Mouse (Mus musculus): Measurements from ENCODE around the gene Srd5a2. TPM values are rescaled to one million over a fixed set of nuclear protein-coding genes. Genes with fewer than 3 reads are reported as not detected.
"Not testable (repeated sequence)": the region's sequence is repeated elsewhere in the genome, so short reads cannot be mapped to it uniquely, and the experiment has no call there.

Srd5a2 gene
- 0.06 TPM in 1 of 2 replicates, not detected in the other for polyA plus RNA-seq (2012; rRNA removed)

GRCm38 (mm10) chr17:74047210-74048082 lies at the start of gene Srd5a2:
Gene Srd5a2, minus strand, starts transcription at chr17:74047916.
- H3K4me1 ChIP-seq (ENCODE audit: control insufficient read depth, insufficient read depth, low read length): no peaks in the 10 kb centered on the region; the same call in 1 of the 2 replicates
- no peak within 1 kb of the TSS for H3K27ac ChIP-seq (ENCODE audit: insufficient read depth, low read length)
- no peak within 1 kb of the TSS for H3K4me3 ChIP-seq (replicated peaks; ENCODE audit: insufficient read depth, low read depth, low read length)
- H3K27me3 ChIP-seq (ENCODE audit: control insufficient read depth, insufficient read depth, low read length): no peaks in the 10 kb centered on the region; the same call in 1 of the 2 replicates
- 2% methylated on average over 45 of the region's 45 CpGs for WGBS
- TF ChIP-seq POLR2A (IDR thresholded peaks at IDR 0.05; ENCODE audit: borderline replicate concordance, insufficient read depth, low read length): no peak
- TF ChIP-seq CTCF (IDR thresholded peaks at IDR 0.05; ENCODE audit: borderline replicate concordance, insufficient read depth, low read depth, low read length): no peak
- no peak for DNase-seq

DNA sequence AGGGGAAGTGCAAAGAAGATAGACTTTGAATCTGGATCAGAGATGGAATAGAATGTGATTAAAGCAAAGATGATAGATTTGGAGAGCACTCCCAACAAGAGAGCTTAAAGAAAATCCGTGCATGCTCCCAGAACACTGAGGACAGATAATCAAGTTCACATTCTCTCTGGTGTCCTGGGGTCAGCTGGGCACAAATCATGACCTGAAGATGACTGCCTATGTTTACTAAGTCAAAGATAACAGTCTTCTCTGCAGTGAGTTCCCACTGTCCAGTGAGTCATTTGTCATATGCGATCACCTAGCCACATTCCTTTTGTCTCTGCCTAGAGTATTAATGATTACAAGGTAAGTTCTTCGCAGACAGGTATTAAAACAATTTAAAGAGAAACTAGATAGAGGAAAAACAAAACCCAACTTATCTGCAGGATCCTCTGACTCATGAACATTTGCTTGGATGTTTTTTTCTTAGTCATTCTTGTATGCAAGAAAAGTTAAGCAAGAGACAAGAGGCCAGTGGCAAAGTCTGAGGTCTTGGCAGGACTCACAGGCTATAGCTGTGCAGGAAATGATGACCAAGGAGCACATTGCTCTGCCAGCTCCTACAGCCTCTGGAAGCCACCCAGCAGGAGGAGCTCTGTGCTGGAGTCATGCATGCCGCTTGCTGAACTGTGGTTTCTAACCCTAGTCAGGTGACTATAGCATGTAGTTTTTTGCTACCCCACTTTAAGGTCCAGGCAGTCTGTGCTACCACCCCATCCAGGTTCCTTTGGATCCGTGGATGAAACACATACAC lies 41.4 kb upstream of the Srd5a2 start:
- DNase-seq: no peak
- TF ChIP-seq CTCF (IDR thresholded peaks at IDR 0.05; ENCODE audit: borderline replicate concordance, insufficient read depth, low read depth, low read length) (no peak), POLR2A (IDR thresholded peaks at IDR 0.05; ENCODE audit: borderline replicate concordance, insufficient read depth, low read length) (no peak)
- 67% methylated on average over 5 of the region's 5 CpGs for WGBS

DNA sequence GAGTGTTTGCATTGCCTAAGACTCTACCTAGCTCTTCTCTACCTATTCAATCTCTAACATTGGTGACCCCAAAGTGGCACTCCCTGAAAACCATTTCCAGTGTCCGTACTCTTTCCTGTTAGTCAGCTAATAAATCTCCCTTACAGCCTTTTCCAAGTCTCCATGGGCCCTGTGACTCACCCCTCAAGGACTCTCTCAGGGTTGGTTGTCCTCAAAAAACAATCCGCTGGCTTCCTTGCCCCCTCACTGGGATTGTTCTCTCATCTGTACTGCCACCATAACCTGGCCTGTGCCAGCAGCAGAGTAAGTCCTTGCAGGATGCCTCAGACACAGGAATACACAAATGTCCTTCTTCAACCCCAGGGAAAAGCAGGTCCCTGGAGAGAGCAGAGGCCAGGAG lies 40.3 kb upstream of the Srd5a2 start:
- Histone ChIP-seq H3K4me3 (replicated peaks; ENCODE audit: insufficient read depth, low read depth, low read length) (no peak overlapping the region), H3K4me1 (ENCODE audit: control insufficient read depth, insufficient read depth, low read length) (no peaks in the 10 kb centered on the region), H3K27ac (ENCODE audit: insufficient read depth, low read length) (no peak overlapping the region), H3K27me3 (ENCODE audit: control insufficient read depth, insufficient read depth, low read length) (no peaks in the 10 kb centered on the region)
- 94% methylated on average over 2 of the region's 2 CpGs for WGBS
- DNase-seq: no peak
- TF ChIP-seq CTCF (IDR thresholded peaks at IDR 0.05; ENCODE audit: borderline replicate concordance, insufficient read depth, low read depth, low read length) (no peak), POLR2A (IDR thresholded peaks at IDR 0.05; ENCODE audit: borderline replicate concordance, insufficient read depth, low read length) (no peak)

More for the DNA sequence above, 41.4 kb upstream of the Srd5a2 start:
- Histone ChIP-seq H3K4me3 (replicated peaks; ENCODE audit: insufficient read depth, low read depth, low read length) (no peak overlapping the region), H3K27ac (ENCODE audit: insufficient read depth, low read length) (no peak overlapping the region), H3K4me1 (ENCODE audit: control insufficient read depth, insufficient read depth, low read length) (no peaks in the 10 kb centered on the region), H3K27me3 (ENCODE audit: control insufficient read depth, insufficient read depth, low read length) (no peaks in the 10 kb centered on the region)

GRCm38 (mm10) chr17:74083370-74083769 lies 35.7 kb upstream of the Srd5a2 start:
- no peak overlapping the region for H3K4me3 ChIP-seq (replicated peaks; ENCODE audit: insufficient read depth, low read depth, low read length)
- H3K4me1 ChIP-seq (ENCODE audit: control insufficient read depth, insufficient read depth, low read length): no peaks in the 10 kb centered on the region
- no peak for TF ChIP-seq POLR2A (IDR thresholded peaks at IDR 0.05; ENCODE audit: borderline replicate concordance, insufficient read depth, low read length)
- TF ChIP-seq CTCF (IDR thresholded peaks at IDR 0.05; ENCODE audit: borderline replicate concordance, insufficient read depth, low read depth, low read length): no peak
- H3K27ac ChIP-seq (ENCODE audit: insufficient read depth, low read length): no peak overlapping the region
- DNase-seq: no peak
- H3K27me3 ChIP-seq (ENCODE audit: control insufficient read depth, insufficient read depth, low read length): no peaks in the 10 kb centered on the region
- WGBS: 88% methylated on average over 4 of the region's 4 CpGs

- DNase-seq: no peak
- Histone ChIP-seq H3K4me1 (ENCODE audit: control insufficient read depth, insufficient read depth, low read length) (no peaks in the 10 kb centered on the region), H3K27me3 (ENCODE audit: control insufficient read depth, insufficient read depth, low read length) (no peaks in the 10 kb centered on the region), H3K4me3 (replicated peaks; ENCODE audit: insufficient read depth, low read depth, low read length) (no peak overlapping the region), H3K27ac (ENCODE audit: insufficient read depth, low read length) (no peak overlapping the region)
- no peak for TF ChIP-seq POLR2A (IDR thresholded peaks at IDR 0.05; ENCODE audit: borderline replicate concordance, insufficient read depth, low read length)
- WGBS: 83% methylated on average over 6 of the region's 6 CpGs
These were observed 32.4 kb upstream of the Srd5a2 start for GRCm38 (mm10) chr17:74080076-74080615.

DNA sequence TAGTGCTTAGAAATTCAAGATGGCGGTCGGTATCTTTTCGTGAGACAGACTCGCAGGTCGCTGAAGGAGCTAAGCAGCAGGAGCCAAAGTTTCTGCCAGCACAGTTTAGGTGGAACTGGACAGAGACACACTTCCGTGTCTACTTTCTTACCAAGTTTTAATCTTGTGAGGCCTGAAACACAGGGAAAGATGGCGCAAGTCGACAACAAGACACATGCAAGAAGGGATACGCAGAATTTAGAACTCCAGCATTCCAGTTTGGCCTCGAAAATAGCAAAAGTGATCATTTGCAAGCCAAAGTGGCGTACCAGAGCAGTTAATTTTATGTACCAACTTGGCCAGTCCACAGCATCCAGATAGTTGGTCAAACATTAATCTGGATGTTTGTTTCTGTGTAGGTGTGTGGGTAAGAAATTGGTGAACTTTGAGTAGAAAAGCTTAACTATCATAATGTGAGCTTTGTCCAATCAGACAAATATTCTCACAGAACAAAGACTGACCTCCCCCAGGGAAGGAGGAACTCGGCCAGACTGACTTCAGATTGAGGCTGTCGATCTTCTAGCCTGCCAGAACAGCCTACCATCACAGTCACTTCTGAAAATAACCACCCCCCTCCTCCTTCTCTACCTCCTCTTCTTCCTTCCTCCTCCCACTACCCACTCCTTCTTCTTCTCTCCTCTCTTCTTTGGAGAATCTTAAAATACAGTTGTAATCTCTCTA lies 31.2 kb upstream of the Srd5a2 start:
- no peak overlapping the region for H3K4me3 ChIP-seq (replicated peaks; ENCODE audit: insufficient read depth, low read depth, low read length)
- DNase-seq: no peak
- TF ChIP-seq POLR2A (IDR thresholded peaks at IDR 0.05; ENCODE audit: borderline replicate concordance, insufficient read depth, low read length): no peak
- no peak for TF ChIP-seq CTCF (IDR thresholded peaks at IDR 0.05; ENCODE audit: borderline replicate concordance, insufficient read depth, low read depth, low read length)
- no peaks in the 10 kb centered on the region for H3K4me1 ChIP-seq (ENCODE audit: control insufficient read depth, insufficient read depth, low read length)
- H3K27me3 ChIP-seq (ENCODE audit: control insufficient read depth, insufficient read depth, low read length): no peaks in the 10 kb centered on the region
- WGBS: 80% methylated on average over 13 of the region's 13 CpGs
- no peak overlapping the region for H3K27ac ChIP-seq (ENCODE audit: insufficient read depth, low read length)

DNA sequence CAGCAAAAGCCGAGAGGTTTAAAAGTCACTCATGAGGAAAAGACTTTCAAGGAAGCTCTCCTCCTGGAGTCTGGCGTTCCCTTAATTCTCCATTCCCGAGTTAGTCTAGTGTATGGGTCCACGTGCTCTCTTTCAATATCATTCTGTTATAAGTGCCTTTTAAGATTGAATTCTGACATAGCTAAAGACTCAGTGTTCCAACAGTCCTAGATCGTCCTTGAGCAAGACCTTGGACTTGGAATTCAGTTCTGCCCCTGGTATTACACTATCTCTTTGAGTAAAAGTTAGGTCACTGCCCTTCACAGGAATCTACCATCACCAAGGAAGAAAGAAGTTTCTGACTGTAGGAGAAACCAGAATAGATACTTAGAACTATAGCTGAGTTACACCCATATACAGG lies 25.4 kb upstream of the Srd5a2 start:
- H3K27ac ChIP-seq (ENCODE audit: insufficient read depth, low read length); H3K27me3 ChIP-seq (ENCODE audit: control insufficient read depth, insufficient read depth, low read length); H3K4me1 ChIP-seq (ENCODE audit: control insufficient read depth, insufficient read depth, low read length); DNase-seq; H3K4me3 ChIP-seq (replicated peaks; ENCODE audit: insufficient read depth, low read depth, low read length): not testable (repeated sequence)
- 86% methylated on average over 5 of the region's 5 CpGs for WGBS

DNA sequence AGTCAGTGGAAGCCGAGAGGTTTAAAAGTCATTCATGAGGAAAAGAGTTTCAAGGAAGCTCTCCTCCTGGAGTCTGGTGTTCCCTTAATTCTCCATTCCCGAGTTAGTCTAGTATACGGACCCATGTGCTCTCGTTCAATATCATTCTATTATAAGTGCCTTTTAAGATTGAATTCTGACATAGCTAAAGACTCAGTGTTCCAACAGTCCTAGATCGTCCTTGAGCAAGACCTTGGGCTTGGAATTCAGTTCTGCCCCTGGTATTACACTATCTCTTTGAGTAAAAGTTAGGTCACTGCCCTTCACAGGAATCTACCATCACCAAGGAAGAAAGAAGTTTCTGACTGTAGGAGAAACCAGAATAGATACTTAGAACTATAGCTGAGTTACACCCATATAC lies 15.0 kb upstream of the Srd5a2 start:
- not testable (repeated sequence) for H3K4me3 ChIP-seq (replicated peaks; ENCODE audit: insufficient read depth, low read depth, low read length); H3K27ac ChIP-seq (ENCODE audit: insufficient read depth, low read length); DNase-seq; H3K27me3 ChIP-seq (ENCODE audit: control insufficient read depth, insufficient read depth, low read length); H3K4me1 ChIP-seq (ENCODE audit: control insufficient read depth, insufficient read depth, low read length)
- WGBS: 90% methylated on average over 5 of the region's 5 CpGs
